Mouse (Mus musculus): ENCODE results near the gene BC005537. TPM values are rescaled to one million over a fixed set of nuclear protein-coding genes. Genes with fewer than 3 reads are reported as not detected.

The BC005537 gene
- total and polyA plus RNA-seq, 2 experiments from 2014 or later: 16.3 to 52.2 TPM

- Histone ChIP-seq H3K4me3 (ENCODE audit: low read depth, low read length) (no peak overlapping the region), H3K27me3 (ENCODE audit: insufficient read depth, low read length) (no peaks in the 10 kb centered on the region), H3K4me1 (ENCODE audit: insufficient read depth, low read length) (no peaks in the 10 kb centered on the region), H3K36me3 (ENCODE audit: insufficient read depth, low read length) (peaks cover 7% of the 10 kb centered on the region), H3K27ac (ENCODE audit: low read depth, low read length) (no peak overlapping the region), H3K4me2 (ENCODE audit: low read depth, low read length, poor library complexity, severe bottlenecking) (no peak overlapping the region), H3K9ac (replicated peaks; ENCODE audit: low read length, poor library complexity, severe bottlenecking) (no peak overlapping the region), H3K9me3 (ENCODE audit: low read length) (no peaks in the 10 kb centered on the region)
- no peak for TF ChIP-seq CTCF (IDR thresholded peaks at IDR 0.05)
- no peak for ATAC-seq (ENCODE audit: low FRiP score)
- WGBS: 89% methylated on average over 7 of the region's 7 CpGs
- DNase-seq (ENCODE audit: low spot score): no peak
Observed at GRCm38 (mm10) chr13:24862021-24862420, 60.6 kb downstream of the BC005537 start.

GRCm38 (mm10) chr13:24862520-24862919 lies 61.1 kb downstream of the BC005537 start:
- Histone ChIP-seq H3K36me3 (ENCODE audit: insufficient read depth, low read length) (peaks cover 4% of the 10 kb centered on the region), H3K27me3 (ENCODE audit: insufficient read depth, low read length) (no peaks in the 10 kb centered on the region), H3K4me2 (ENCODE audit: low read depth, low read length, poor library complexity, severe bottlenecking) (no peak overlapping the region), H3K4me1 (ENCODE audit: insufficient read depth, low read length) (no peaks in the 10 kb centered on the region), H3K27ac (ENCODE audit: low read depth, low read length) (no peak overlapping the region), H3K9ac (replicated peaks; ENCODE audit: low read length, poor library complexity, severe bottlenecking) (no peak overlapping the region), H3K4me3 (ENCODE audit: low read depth, low read length) (no peak overlapping the region), H3K9me3 (ENCODE audit: low read length) (no peaks in the 10 kb centered on the region)
- TF ChIP-seq CTCF (IDR thresholded peaks at IDR 0.05): peak; percentile 37
- DNase-seq (ENCODE audit: low spot score) (no peak), ATAC-seq (ENCODE audit: low FRiP score) (no peak)
- 66% methylated on average over 7 of the region's 7 CpGs for WGBS

Other genes starting within 250 kb of the BC005537 start
- 48.8 and 57.4 TPM in 2 replicates for gene Ripor2, start 219.5 kb upstream of the BC005537 start, total RNA-seq (2014; rRNA removed)
- 17.7 and 19.6 TPM in 2 replicates for gene Ripor2, start 219.5 kb upstream of the BC005537 start, polyA plus RNA-seq (2015; fragmentation: Nextera tagmentation; extraction: Ambion mirVana)
- gene Armh2, start 60.4 kb upstream of the BC005537 start, total RNA-seq (2014; rRNA removed): not detected in 2 replicates
- 0.20 TPM in 1 of 2 replicates, not detected in the other for gene Armh2, start 60.4 kb upstream of the BC005537 start, polyA plus RNA-seq (2015; fragmentation: Nextera tagmentation; extraction: Ambion mirVana)
- gene Gmnn, start 39.7 kb upstream of the BC005537 start, total RNA-seq (2014; rRNA removed): 2.3 and 9.4 TPM in 2 replicates
- gene Gmnn, start 39.7 kb upstream of the BC005537 start, polyA plus RNA-seq (2015; fragmentation: Nextera tagmentation; extraction: Ambion mirVana): 10.2 and 11.6 TPM in 2 replicates
- 15.1 and 25.4 TPM in 2 replicates for gene Acot13, start 29.9 kb downstream of the BC005537 start, total RNA-seq (2014; rRNA removed)
- 60.2 and 67.1 TPM in 2 replicates for gene Acot13, start 29.9 kb downstream of the BC005537 start, polyA plus RNA-seq (2015; fragmentation: Nextera tagmentation; extraction: Ambion mirVana)
- 26.6 and 27.0 TPM in 2 replicates for gene Tdp2, start 30.0 kb downstream of the BC005537 start, total RNA-seq (2014; rRNA removed)
- 25.5 and 28.5 TPM in 2 replicates for gene Tdp2, start 30.0 kb downstream of the BC005537 start, polyA plus RNA-seq (2015; fragmentation: Nextera tagmentation; extraction: Ambion mirVana)
- 13.5 and 13.8 TPM in 2 replicates for gene D130043K22Rik, start 43.5 kb downstream of the BC005537 start, total RNA-seq (2014; rRNA removed)
- 7.7 and 9.4 TPM in 2 replicates for gene D130043K22Rik, start 43.5 kb downstream of the BC005537 start, polyA plus RNA-seq (2015; fragmentation: Nextera tagmentation; extraction: Ambion mirVana)
- gene Aldh5a1, start 136.0 kb downstream of the BC005537 start, total RNA-seq (2014; rRNA removed): 45.8 and 53.8 TPM in 2 replicates
- 14.6 and 15.4 TPM in 2 replicates for gene Aldh5a1, start 136.0 kb downstream of the BC005537 start, polyA plus RNA-seq (2015; fragmentation: Nextera tagmentation; extraction: Ambion mirVana)
- gene Gpld1, start 141.5 kb downstream of the BC005537 start, total RNA-seq (2014; rRNA removed): 5.5 and 6.3 TPM in 2 replicates
- gene Gpld1, start 141.5 kb downstream of the BC005537 start, polyA plus RNA-seq (2015; fragmentation: Nextera tagmentation; extraction: Ambion mirVana): 2.6 and 3.8 TPM in 2 replicates
- 41.8 and 42.0 TPM in 2 replicates for gene Mrs2, start 218.7 kb downstream of the BC005537 start, total RNA-seq (2014; rRNA removed)
- 10.9 and 13.0 TPM in 2 replicates for gene Mrs2, start 218.7 kb downstream of the BC005537 start, polyA plus RNA-seq (2015; fragmentation: Nextera tagmentation; extraction: Ambion mirVana)

Measured in midbrain, postnatal 0 days (tissue).